Mouse (Mus musculus): Measurements from ENCODE around the gene Phb.

The Phb gene

DNA sequence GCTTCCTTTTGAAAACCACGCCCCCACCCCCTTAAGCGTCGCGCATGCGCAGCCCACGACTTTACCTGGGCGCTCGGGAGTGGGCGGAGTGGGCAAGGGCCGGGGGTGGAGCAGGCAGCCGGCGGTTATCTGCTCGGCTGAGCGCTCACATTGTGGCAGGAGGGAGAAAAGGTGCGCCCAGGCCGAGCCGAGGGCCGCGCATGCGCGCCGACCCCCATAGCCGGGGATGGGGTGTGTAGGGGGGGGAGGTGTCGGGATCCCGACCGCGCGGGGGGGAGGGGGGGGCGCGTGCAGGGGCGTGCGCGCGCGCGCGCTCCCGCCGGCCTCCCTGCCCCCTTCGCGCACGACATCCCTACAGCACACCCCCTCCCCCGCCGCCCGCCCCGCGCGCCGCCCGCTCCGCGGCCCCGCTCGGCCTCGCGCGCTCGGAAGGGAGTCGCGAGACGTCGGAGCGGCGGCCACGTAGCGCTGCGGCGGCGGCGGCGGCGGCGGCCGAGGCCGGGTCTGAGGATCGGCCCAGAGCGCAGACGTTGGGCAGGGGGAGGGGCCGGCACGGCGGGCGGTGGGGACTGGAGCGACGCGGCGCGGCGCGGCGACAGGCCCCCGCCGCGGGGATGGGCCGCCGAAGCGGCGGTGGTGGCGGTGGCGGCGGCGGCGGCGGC lies 45.9 kb downstream of the Phb start, which contains the start of gene Zfp652:
Gene Zfp652, plus strand, starts transcription at position 111 of the 662 bp plus-strand sequence.
- peak; percentile 62 for DNase-seq (ENCODE audit: low spot score)

DNA sequence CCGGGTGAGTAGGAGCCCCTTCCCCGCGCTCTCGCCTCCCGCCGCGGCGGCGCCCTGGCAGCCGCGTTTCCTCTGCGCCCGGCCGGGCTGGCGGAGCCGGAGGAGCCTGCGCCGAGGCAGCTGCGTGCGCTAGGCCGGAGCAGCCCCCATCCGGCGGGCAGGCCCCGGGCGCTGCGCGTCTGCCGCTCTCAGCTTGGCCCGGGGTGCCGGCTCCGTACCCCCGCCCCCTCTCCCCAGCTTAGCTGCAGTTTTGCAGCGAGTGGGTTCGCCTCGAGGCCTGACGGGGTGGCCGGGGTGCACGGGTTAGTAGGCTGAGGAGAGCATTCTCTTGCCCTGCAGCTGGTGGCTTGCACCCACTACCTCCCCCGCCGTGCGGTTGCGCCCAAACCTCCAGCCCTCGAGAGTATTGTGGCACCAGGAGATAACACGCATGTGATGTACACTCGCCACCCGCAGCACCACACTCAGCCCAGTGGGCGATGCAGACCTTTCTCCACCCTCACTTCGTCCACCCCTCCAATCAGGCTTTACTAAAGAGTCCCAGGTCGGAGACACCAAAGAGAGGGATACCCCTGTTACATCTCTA lies 46.6 kb downstream of the Phb start:
- no peak for DNase-seq (ENCODE audit: low spot score)

DNA sequence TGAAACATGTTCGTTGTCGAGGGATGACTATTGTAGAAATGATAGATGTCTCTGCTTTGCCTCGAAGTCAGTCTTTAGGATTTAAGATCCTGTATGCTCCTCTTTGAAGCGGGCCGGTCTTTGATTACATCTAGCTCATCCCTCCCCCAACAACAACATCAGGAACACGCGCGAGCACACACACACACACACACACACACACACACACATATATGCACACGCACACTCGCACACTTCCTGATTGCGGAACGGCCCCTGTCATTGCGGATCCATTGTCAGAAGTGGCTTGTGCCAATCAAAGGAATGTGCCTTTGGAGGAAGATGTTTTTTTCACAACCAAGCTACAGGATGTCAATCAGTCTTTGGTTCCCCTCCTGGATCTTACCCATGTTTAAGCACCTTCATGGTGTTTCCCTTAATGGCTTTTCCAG lies 47.1 kb downstream of the Phb start:
- DNase-seq (ENCODE audit: low spot score) = no peak

DNA sequence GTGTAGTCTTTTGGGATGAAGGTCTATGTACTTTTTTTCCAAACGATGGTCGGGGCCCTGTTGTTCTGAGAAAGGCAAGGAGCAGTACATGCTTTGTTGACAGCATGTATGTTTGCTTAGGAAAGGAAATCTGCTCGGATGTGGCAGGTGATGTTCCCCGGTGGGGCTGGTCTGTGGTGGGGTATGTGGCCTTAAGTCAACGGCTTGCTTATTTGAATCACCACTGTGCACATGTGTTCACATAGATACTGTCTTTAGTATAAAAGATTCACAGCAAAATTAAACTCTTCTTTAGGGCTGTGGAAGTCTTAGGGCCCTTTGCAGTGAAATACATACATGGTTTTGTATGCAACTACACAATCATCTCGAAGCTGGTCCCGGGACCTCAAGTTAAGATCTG lies 47.7 kb downstream of the Phb start:
- DNase-seq (ENCODE audit: low spot score) = no peak

DNA sequence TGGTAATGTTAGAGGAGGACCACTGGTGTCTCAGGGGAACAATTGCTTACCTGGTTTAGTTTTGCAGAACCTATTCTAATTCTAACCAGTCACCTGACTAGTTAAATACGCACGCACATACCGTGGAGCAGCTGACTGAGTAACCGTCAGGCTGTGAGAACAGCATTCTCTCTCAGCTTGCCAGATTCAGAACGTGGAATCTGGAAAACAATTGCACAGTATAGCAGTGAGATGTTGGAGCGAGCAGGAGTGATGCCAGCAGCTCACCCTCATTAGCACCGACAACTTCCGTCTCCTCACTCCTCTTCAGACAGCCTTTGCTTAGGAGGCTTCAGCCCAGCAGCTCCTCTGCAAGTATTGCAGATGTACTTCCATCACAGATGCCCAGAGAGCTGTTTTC lies 49.4 kb downstream of the Phb start:
- DNase-seq (ENCODE audit: low spot score) = no peak

DNA sequence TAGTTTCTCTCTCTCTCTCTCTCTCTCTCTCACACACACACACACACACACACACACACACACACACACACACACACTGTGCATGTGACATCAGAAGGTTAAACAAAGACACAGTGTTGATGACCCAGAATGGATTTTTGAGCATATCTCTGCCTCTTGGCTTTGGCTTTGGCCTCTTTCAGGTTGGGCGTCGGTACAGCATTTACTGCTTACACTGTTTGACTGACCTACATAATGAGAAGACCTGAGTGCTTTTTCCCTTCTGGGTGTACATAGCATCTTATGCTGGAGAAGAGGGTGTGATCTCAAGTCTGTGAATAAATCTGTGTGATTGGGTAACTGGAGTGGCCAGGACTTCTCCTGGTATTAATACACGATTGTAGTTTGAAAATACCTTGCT lies 52.6 kb downstream of the Phb start:
- no peak for DNase-seq (ENCODE audit: low spot score)

DNA sequence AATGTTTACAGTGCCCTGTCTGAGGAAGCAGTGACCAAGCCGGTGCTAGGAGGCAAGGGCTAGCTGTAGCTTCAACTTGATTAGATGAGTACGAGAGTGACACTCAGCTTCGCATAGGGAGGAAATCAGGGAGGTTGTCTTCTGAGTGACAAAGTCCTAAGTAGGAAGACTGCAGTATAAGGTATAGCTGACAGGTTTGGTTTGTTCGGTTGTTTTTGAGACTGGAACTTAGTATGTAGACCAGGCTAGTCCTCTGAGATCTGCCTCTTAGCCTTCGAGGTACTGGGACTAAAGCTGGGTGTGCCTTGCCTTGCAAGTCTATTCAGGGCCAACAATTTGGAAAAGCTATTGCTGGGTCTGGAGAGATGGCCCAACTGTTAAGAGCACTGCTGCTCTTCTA lies 56.5 kb downstream of the Phb start, which contains the start of gene B130006D01Rik:
Gene B130006D01Rik, plus strand, starts transcription at position 301 of the 400 bp plus-strand sequence.
- DNase-seq (ENCODE audit: low spot score) = no peak

DNA sequence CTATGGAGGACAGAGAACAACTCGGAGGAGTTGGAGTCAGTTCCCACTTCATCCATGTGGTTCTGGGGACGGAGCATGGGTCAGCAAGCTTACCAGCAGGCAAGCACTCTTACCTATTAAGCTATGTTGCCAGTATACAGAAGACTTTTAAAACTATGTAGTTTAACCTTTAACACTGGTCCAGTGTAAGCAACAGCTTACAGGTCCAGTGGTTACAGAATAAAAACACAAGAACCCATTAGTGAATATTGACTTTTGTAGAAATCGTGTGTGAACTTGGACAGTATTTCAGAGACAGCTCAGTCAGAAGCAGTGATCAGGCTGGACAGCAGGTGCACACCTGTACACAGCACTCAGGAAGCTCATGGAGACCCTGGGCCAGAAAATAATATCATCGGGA lies 57.7 kb downstream of the Phb start:
- DNase-seq (ENCODE audit: low spot score) = no peak

DNA sequence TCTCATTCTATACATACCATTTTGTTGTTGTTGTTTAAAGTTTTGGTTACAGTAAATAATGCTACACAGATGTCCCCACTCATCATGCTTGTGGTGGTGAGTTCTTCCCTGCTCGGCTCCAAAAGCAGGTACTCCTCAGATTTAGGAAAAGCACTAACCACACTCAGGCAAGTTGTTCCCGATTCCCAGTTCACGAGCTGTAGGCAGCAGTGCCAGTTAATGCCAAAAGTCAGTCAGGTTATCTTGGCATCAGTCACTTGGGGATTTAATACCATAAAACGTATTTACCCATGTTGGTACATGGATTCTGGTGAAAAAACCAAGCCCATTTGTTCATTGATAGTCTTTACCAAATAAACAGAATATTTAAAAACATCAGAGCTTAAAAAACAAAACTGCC lies 59.4 kb downstream of the Phb start:
- DNase-seq (ENCODE audit: low spot score) = no peak

DNA sequence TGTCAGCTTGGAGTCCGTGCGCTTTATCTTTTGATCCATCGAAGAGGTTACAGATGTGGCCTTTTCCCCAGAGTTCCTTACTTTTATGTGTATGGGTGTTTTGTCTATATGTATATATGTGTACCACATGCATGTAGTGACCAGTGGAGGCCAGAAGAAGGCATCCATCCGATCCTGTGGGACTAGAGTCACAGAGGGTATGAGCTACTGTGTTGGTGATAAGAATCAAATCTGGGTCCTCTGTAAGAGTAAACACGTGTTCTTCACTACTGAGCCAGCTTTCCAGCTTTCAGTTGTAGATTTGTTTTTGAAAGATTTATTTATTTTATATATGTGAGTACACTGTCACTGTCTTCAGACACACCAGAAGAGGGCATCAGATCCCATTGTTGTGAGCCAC lies 61.2 kb downstream of the Phb start:
- DNase-seq (ENCODE audit: low spot score) = no peak

DNA sequence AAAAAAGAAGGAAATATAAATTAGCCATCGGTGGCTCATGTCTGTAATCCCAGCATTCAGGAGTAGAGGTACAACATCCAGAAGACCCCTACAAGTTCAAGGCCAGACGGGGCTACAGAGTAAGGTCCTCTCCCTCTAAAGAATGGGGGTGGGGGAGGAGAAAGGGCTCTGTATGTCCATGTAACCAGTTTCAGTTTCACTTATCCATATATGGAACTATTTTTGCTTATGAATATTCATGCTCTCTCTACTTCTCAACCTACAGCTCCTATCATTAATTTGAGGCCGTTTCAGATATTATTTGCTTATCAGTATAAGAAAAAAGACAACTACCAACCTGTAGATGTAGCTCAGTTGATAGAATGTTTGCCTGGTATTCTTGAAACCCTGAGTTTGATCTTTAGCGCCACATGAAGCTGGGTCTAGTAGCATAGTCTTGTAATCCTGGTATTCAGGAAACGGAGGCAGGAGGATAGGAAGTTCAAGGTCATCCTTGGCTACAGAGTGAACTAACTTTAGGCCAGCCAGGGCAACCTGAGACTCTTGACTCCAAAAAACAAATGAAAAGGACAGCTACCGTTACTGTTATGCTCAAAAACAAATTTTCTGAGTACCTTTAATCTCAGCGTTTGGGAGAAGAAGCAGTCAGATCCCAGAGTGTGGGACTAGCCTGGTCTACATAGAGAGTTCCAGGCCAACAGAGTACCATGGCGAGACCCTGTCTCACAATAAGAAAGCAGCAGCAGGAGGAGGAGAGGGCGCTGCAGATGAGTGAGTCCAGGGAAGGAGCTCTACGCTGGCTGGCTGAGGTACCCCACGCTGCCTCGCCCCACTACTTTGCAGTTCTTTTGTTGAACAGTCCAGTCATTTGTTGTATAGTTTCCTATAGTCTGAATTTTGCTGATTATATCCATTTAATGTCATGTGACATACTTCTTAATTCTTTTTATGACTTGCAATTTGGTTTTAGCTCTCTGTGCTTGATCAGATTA lies 62.5 kb downstream of the Phb start:
- no peak for DNase-seq (ENCODE audit: low spot score)

All from urinary bladder, postnatal 10 days (tissue).